8 mouse cellular contexts compared by ENCODE assay signal in the genomic region with DNA sequence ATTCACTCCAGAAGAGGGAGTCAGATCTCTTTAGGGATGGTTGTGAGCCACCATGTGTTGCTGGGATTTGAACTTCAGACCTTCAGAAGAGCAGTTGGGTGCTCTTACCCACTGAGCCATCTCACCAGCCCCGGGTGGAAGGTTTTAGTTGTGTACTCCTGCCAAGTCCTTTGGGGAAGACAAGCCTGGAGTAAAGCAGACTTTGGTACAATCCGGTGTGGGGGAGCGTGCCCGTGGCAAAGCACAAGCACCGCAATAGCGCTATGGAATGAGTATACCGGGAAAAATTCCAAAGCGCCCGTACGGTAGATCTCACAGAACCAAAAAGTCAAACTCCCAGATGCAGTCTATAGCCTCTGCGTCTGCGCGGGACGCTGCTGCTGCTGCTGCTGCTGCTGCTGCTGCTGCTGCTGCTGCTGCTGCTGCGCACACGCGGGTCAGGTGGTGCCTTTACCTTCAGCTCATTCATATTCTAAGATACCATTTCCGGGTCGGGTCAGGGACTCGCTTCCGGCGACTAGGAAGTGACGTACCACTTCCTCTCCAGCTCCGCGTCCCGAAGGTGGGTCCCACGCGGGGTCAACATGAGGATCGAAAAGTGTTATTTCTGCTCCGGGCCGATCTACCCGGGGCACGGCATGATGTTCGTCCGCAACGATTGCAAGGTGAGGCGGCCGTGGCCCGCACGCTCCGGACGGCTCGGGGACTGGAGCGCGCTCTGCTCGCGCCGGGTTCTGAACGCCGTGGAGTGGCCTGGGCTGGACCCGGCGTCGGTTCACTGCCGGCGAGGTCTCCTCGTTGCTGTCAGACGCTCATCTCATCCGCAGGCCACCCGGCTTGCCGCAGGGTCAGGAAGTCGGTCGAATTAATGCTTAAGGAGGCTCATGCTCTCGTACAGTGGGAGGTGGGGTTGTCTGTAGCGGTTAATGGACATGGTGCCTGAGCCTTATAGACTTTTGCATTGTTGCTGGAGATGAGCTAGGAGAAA. TPM values are rescaled to one million over a fixed set of nuclear protein-coding genes. Genes with fewer than 3 reads are reported as not detected.
DNase-seq lines count a peak whose midpoint lies in the region; ATAC-seq lines count a peak whose summit lies in the region.

A gene (plus strand): TSS at position 508 of the 988 bp plus-strand sequence.

- ATAC-seq in megakaryocyte progenitor cell, adult 5-6 weeks (replicated peaks; ENCODE audit: poor library complexity): peak; percentile 98

- peak; percentile 90 to 96 for DNase-seq in adrenal gland, adult (ENCODE audit: inconsistent age in 2 of 2, low spot score in 1 of 2)
- DNase-seq in embryo, embryonic 10 days (ENCODE audit: low spot score): peak; percentile 94
- DNase-seq in gastrocnemius, postnatal 10 days: peak; percentile 66
- peak; percentile 92 for DNase-seq in induced T-regulatory cell, adult 2 months (ENCODE audit: low read depth)
- peak; percentile 89 to 93 for DNase-seq in left cerebral cortex, adult 9 months (ENCODE audit: low spot score in 2 of 2)
- DNase-seq in right cerebral cortex, postnatal 14 days: peak; percentile 78
- DNase-seq in yolk sac, embryonic 10.5 days (ENCODE audit: low spot score): peak; percentile 87

RNA-seq across cellular contexts. Expression of the gene that starts here (rescaled TPM):
- total RNA-seq in gastrocnemius, postnatal 10 days (2021): 10 to 100 TPM; 42.0 to 43.2 TPM
- total RNA-seq in megakaryocyte progenitor cell, adult 5-6 weeks (2015): 137 and 140 TPM in 2 replicates
- 232 and 254 TPM in 2 replicates for total RNA-seq in megakaryocyte progenitor cell, adult 5-6 weeks (2017)

Comparison
In these comparisons a context has a peak if more than half of its experiments do, and no peak if none do; other contexts are left out.
1. Peak in every context shown above with its lines: DNase-seq and ATAC-seq.